8 mouse cellular contexts compared by ENCODE assay signal in genomic region chr11:40733339-40734174, GRCm38 (mm10). TPM values are rescaled to one million over a fixed set of nuclear protein-coding genes. Genes with fewer than 3 reads are reported as not detected.
DNase-seq lines count a peak whose midpoint lies in the region; ATAC-seq lines count a peak whose summit lies in the region.

Gene Hmmr (minus strand): TSS chr11:40733422.
Gene Nudcd2 (plus strand): TSS chr11:40733667.

- WGBS in heart, embryonic 13.5 days: under 1% methylated on average over 52 of the region's 52 CpGs
- WGBS in liver, embryonic 12.5 days (ENCODE audit: insufficient replicate concordance): under 1% methylated on average over 52 of the region's 52 CpGs
- WGBS in stomach, embryonic 15.5 days: under 1% methylated on average over 52 of the region's 52 CpGs

- H3K36me3 ChIP-seq in heart, embryonic 13.5 days: peaks cover 41% of the 10 kb centered on the region
- peaks cover 67% of the 10 kb centered on the region for H3K36me3 ChIP-seq in liver, embryonic 12.5 days
- H3K36me3 ChIP-seq in stomach, embryonic 15.5 days: peaks cover 13% of the 10 kb centered on the region

- peak within 1 kb of the TSS; percentile 51; the same call in 1 of the 2 replicates for H3K27ac ChIP-seq in brown adipose tissue, adult 24 weeks (replicated peaks; ENCODE audit: low read depth, low read length)
- peak within 1 kb of the TSS; percentile 85 for H3K27ac ChIP-seq in heart, embryonic 13.5 days (replicated peaks)
- H3K27ac ChIP-seq in liver, embryonic 12.5 days: peak within 1 kb of the TSS; percentile 90
- H3K27ac ChIP-seq in stomach, embryonic 15.5 days: peak within 1 kb of the TSS; percentile 83

- no peaks in the 10 kb centered on the region for H3K9me3 ChIP-seq in heart, embryonic 13.5 days
- no peaks in the 10 kb centered on the region for H3K9me3 ChIP-seq in liver, embryonic 12.5 days (replicated peaks)
- H3K9me3 ChIP-seq in stomach, embryonic 15.5 days: no peaks in the 10 kb centered on the region

- peak; percentile 99 for ATAC-seq in heart, embryonic 13.5 days (ENCODE audit: extremely low read depth, insufficient number of reproducible peaks, low FRiP score, low TSS enrichment)
- peak; percentile 97 for ATAC-seq in liver, embryonic 12.5 days
- peak; percentile 99 for ATAC-seq in stomach, embryonic 15.5 days (ENCODE audit: insufficient read depth, low FRiP score, low read depth)

- peak within 1 kb of the TSS; percentile 89 for H3K4me2 ChIP-seq in heart, embryonic 13.5 days
- peak within 1 kb of the TSS; percentile 83 for H3K4me2 ChIP-seq in liver, embryonic 12.5 days
- H3K4me2 ChIP-seq in stomach, embryonic 15.5 days: peak within 1 kb of the TSS; percentile 81

- H3K4me1 ChIP-seq in brown adipose tissue, adult 24 weeks (ENCODE audit: control insufficient read depth, insufficient read depth, insufficient read length, low read length): no peaks in the 10 kb centered on the region
- H3K4me1 ChIP-seq in heart, embryonic 13.5 days: peaks cover 39% of the 10 kb centered on the region
- H3K4me1 ChIP-seq in liver, embryonic 12.5 days: peaks cover 40% of the 10 kb centered on the region
- peaks cover 12% of the 10 kb centered on the region for H3K4me1 ChIP-seq in stomach, embryonic 15.5 days

- peak within 1 kb of the TSS; percentile 92 for H3K4me3 ChIP-seq in brown adipose tissue, adult 24 weeks (ENCODE audit: insufficient read depth, low read depth, low read length)
- H3K4me3 ChIP-seq in heart, embryonic 13.5 days: peak within 1 kb of the TSS; percentile 88
- peak within 1 kb of the TSS; percentile 89 for H3K4me3 ChIP-seq in liver, embryonic 12.5 days
- peak within 1 kb of the TSS; percentile 96 for H3K4me3 ChIP-seq in stomach, embryonic 15.5 days (replicated peaks)

- H3K9ac ChIP-seq in heart, embryonic 13.5 days: peak within 1 kb of the TSS; percentile 96
- H3K9ac ChIP-seq in liver, embryonic 12.5 days: peak within 1 kb of the TSS; percentile 94
- H3K9ac ChIP-seq in stomach, embryonic 15.5 days: peak within 1 kb of the TSS; percentile 94

- DNase-seq in CD4-positive, CD25-positive, alpha-beta regulatory T cell, adult 2 months (ENCODE audit: low read depth, low spot score): peak; percentile 97
- peak; percentile 91 for DNase-seq in fat pad, adult 2 months (ENCODE audit: extremely low read depth, low read depth, low spot score)
- DNase-seq in kidney, postnatal 10 days: peak; percentile 95
- DNase-seq in natural killer cell, adult 2 months (ENCODE audit: low spot score in 2 of 2): peak; percentile 93 to 94

- H3K27me3 ChIP-seq in heart, embryonic 13.5 days (replicated peaks): no peaks in the 10 kb centered on the region
- H3K27me3 ChIP-seq in liver, embryonic 12.5 days (replicated peaks): no peaks in the 10 kb centered on the region
- no peaks in the 10 kb centered on the region for H3K27me3 ChIP-seq in stomach, embryonic 15.5 days (replicated peaks)

RNA-seq across cellular contexts. Expression of gene Hmmr, which starts in this region (rescaled TPM):
- polyA plus RNA-seq in brown adipose tissue, adult 24 weeks (2012; ENCODE audit: insufficient read depth, insufficient read length, missing spikeins): not detected in 2 replicates
- polyA plus RNA-seq in heart, embryonic 13.5 days (2015; fragmentation: Nextera tagmentation; extraction: Ambion mirVana): 45.6 and 48.9 TPM in 2 replicates
- polyA plus RNA-seq in liver, embryonic 12.5 days (2016; fragmentation: Nextera tagmentation; extraction: Ambion mirVana): 80.7 and 80.9 TPM in 2 replicates
- polyA plus RNA-seq in stomach, embryonic 15.5 days (2015; fragmentation: Nextera tagmentation; extraction: Ambion mirVana): 48.0 and 51.0 TPM in 2 replicates

RNA-seq across cellular contexts. Expression of gene Nudcd2, which starts in this region (rescaled TPM):
- polyA plus RNA-seq in brown adipose tissue, adult 24 weeks (2012; ENCODE audit: insufficient read depth, insufficient read length, missing spikeins): 21.8 and 29.1 TPM in 2 replicates
- polyA plus RNA-seq in heart, embryonic 13.5 days (2015; fragmentation: Nextera tagmentation; extraction: Ambion mirVana): 102 and 106 TPM in 2 replicates
- 128 TPM in 2 replicates for polyA plus RNA-seq in liver, embryonic 12.5 days (2016; fragmentation: Nextera tagmentation; extraction: Ambion mirVana)
- polyA plus RNA-seq in stomach, embryonic 15.5 days (2015; fragmentation: Nextera tagmentation; extraction: Ambion mirVana): 130 and 151 TPM in 2 replicates

Comparison
In these comparisons a context has a peak if more than half of its experiments do, and no peak if none do; other contexts are left out.
1. Peak in every context shown above with its lines: DNase-seq, ATAC-seq, H3K4me3 ChIP-seq and H3K27ac ChIP-seq.
2. RNA of gene Hmmr (polyA plus RNA-seq): 80.7 to 80.9 TPM in liver, embryonic 12.5 days, 48.0 to 51.0 TPM in stomach, embryonic 15.5 days and 45.6 to 48.9 TPM in heart, embryonic 13.5 days; not detected in brown adipose tissue, adult 24 weeks; every median in the first group is over 10 times any median in the second.